Mouse (Mus musculus): ENCODE results near the gene Tspan10.

GRCm38 (mm10) chr11:120457370-120457769, 14.9 kb downstream of the Tspan10 start:
- TF ChIP-seq CTCF (IDR thresholded peaks at IDR 0.05) (no peak), EP300 (IDR thresholded peaks at IDR 0.05) (no peak)
